ENCODE assay signal across 8 mouse cellular contexts in genomic region chr7:127912190-127912871, GRCm38 (mm10). TPM values are rescaled to one million over a fixed set of nuclear protein-coding genes. Genes with fewer than 3 reads are reported as not detected.
DNase-seq lines count a peak whose midpoint lies in the region; ATAC-seq and TF ChIP-seq lines count a peak whose summit lies in the region.

Gene Kat8 (plus strand): TSS chr7:127912516.

- peak within 1 kb of the TSS; percentile 90 for H3K4me2 ChIP-seq in forebrain, embryonic 16.5 days (ENCODE audit: low read length)
- peak within 1 kb of the TSS; percentile 70 for H3K4me2 ChIP-seq in neural tube, embryonic 15.5 days

- peaks cover 5% of the 10 kb centered on the region for H3K79me2 ChIP-seq in MEL (ENCODE audit: control insufficient read depth, insufficient read depth, low read length, poor library complexity)

- peak; percentile 98 for ATAC-seq in forebrain, embryonic 16.5 days
- peak; percentile 96 for ATAC-seq in neural tube, embryonic 15.5 days (ENCODE audit: low FRiP score)

- H3K4me3 ChIP-seq in MEL (ENCODE audit: control insufficient read depth in 1 of 2, insufficient read depth in 1 of 2, low read depth in 2 of 2, low read length in 2 of 2) = peak within 1 kb of the TSS; percentile 83 to 93
- peak within 1 kb of the TSS; percentile 89 for H3K4me3 ChIP-seq in forebrain, embryonic 16.5 days (replicated peaks; ENCODE audit: low read length)
- H3K4me3 ChIP-seq in neural tube, embryonic 15.5 days (replicated peaks) = peak within 1 kb of the TSS; percentile 86

- 1% methylated on average over 40 of the region's 40 CpGs for WGBS in forebrain, embryonic 16.5 days
- WGBS in neural tube, embryonic 15.5 days = 2% methylated on average over 40 of the region's 40 CpGs

- DNase-seq in MEL (ENCODE audit: low read depth, low spot score) = peak; percentile 95
- DNase-seq in cerebellum, adult 18-20 months = peak; percentile 86 to 92
- DNase-seq in heart, postnatal 25 days (ENCODE audit: low spot score) = peak; percentile 74
- peak; percentile 79 to 90 for DNase-seq in layer of hippocampus, adult 18-20 months (ENCODE audit: low spot score in 2 of 2)
- peak; percentile 90 to 93 for DNase-seq in lung, adult 18-20 months
- peak; percentile 89 for DNase-seq in testis, postnatal 10 days (ENCODE audit: low spot score)

- H3K27me3 ChIP-seq in MEL (ENCODE audit: control insufficient read depth in 1 of 2, insufficient read depth in 2 of 2, low read length in 2 of 2) = no peaks in the 10 kb centered on the region
- no peaks in the 10 kb centered on the region for H3K27me3 ChIP-seq in forebrain, embryonic 16.5 days (replicated peaks; ENCODE audit: control insufficient read depth, insufficient read depth, low read length)
- H3K27me3 ChIP-seq in neural tube, embryonic 15.5 days (replicated peaks) = no peaks in the 10 kb centered on the region

- peak in 1 of 2 experiments; percentile 23; a peak in 1 of 4 replicates for TF ChIP-seq EP300 in MEL (IDR thresholded peaks at IDR 0.05; ENCODE audit: low read depth in 1 of 2, low read length in 2 of 2)

- intact Hi-C loops in heart, postnatal 25 days (cut with DNase I) = no loop called here

- no peak for TF ChIP-seq RAD21 in MEL (IDR thresholded peaks at IDR 0.05; ENCODE audit: low read depth, low read length)

- peaks cover 2 to 7% of the 10 kb centered on the region in 2 experiments; a peak in 2 of 4 replicates for H3K4me1 ChIP-seq in MEL (ENCODE audit: control insufficient read depth in 1 of 2, insufficient read depth in 2 of 2, low read length in 2 of 2)
- H3K4me1 ChIP-seq in forebrain, embryonic 16.5 days (replicated peaks; ENCODE audit: control insufficient read depth, insufficient read depth, low read length) = peaks cover 8% of the 10 kb centered on the region
- peaks cover 15% of the 10 kb centered on the region for H3K4me1 ChIP-seq in neural tube, embryonic 15.5 days

- H3K9ac ChIP-seq in MEL (ENCODE audit: control insufficient read depth, low read depth, low read length, poor library complexity, severe bottlenecking) = peak within 1 kb of the TSS; percentile 80
- peak within 1 kb of the TSS; percentile 81 for H3K9ac ChIP-seq in forebrain, embryonic 16.5 days (replicated peaks; ENCODE audit: low read depth, low read length)
- H3K9ac ChIP-seq in neural tube, embryonic 15.5 days (replicated peaks) = peak within 1 kb of the TSS; percentile 74

- peaks cover 2 to 4% of the 10 kb centered on the region in 2 experiments; a peak in 3 of 4 replicates for H3K36me3 ChIP-seq in MEL (ENCODE audit: control insufficient read depth in 1 of 2, insufficient read depth in 2 of 2, low read length in 2 of 2)
- peaks cover 27% of the 10 kb centered on the region for H3K36me3 ChIP-seq in forebrain, embryonic 16.5 days (ENCODE audit: control insufficient read depth, insufficient read depth)
- peaks cover 46% of the 10 kb centered on the region for H3K36me3 ChIP-seq in neural tube, embryonic 15.5 days

- peak; percentile 62 to 92; a peak in 3 of 4 replicates for TF ChIP-seq POLR2A in MEL (IDR thresholded peaks at IDR 0.05; ENCODE audit: control insufficient read depth in 1 of 2, insufficient read depth in 1 of 2, low read depth in 1 of 2, low read length in 2 of 2, poor library complexity in 1 of 2)

- peak within 1 kb of the TSS; percentile 74 for H3K27ac ChIP-seq in MEL (ENCODE audit: control insufficient read depth, low read depth, low read length)
- H3K27ac ChIP-seq in forebrain, embryonic 16.5 days (ENCODE audit: low read length) = peak within 1 kb of the TSS; percentile 86
- H3K27ac ChIP-seq in neural tube, embryonic 15.5 days (replicated peaks) = peak within 1 kb of the TSS; percentile 82

- no peaks in the 10 kb centered on the region for H3K9me3 ChIP-seq in MEL (replicated peaks; ENCODE audit: insufficient read depth, low read length)
- H3K9me3 ChIP-seq in forebrain, embryonic 16.5 days (ENCODE audit: control insufficient read depth, low read length) = no peaks in the 10 kb centered on the region
- no peaks in the 10 kb centered on the region for H3K9me3 ChIP-seq in neural tube, embryonic 15.5 days (replicated peaks)

- TF ChIP-seq CTCF in MEL (IDR thresholded peaks at IDR 0.05 in 2 of 3, conservative IDR thresholded peaks at IDR 0.05 in 1 of 3; ENCODE audit: control insufficient read depth in 1 of 3, insufficient read depth in 1 of 3, low read depth in 2 of 3, low read length in 3 of 3, poor library complexity in 1 of 3, severe bottlenecking in 1 of 3) = no peak

TF ChIP-seq in MEL, 35 proteins besides CTCF, POLR2A, EP300 and RAD21:
- no peak for TF ChIP-seq MAFK (IDR thresholded peaks at IDR 0.05; ENCODE audit: borderline replicate concordance, low read depth, low read length)
- TF ChIP-seq RCOR1 (IDR thresholded peaks at IDR 0.05; ENCODE audit: low read depth, low read length) = no peak
- TF ChIP-seq MAZ (IDR thresholded peaks at IDR 0.05; ENCODE audit: low read depth, low read length) = peak; percentile 85
- peak; percentile 81; the same call in 1 of the 2 replicates for TF ChIP-seq ZMIZ1 (IDR thresholded peaks at IDR 0.05; ENCODE audit: low read depth, low read length)
- TF ChIP-seq POLR2AphosphoS5 (IDR thresholded peaks at IDR 0.05; ENCODE audit: borderline replicate concordance, low read depth, low read length) = no peak
- 0 out of 2 replicates have a peak, but pooled peaks have one; percentile 36 for TF ChIP-seq ZKSCAN1 (IDR thresholded peaks at IDR 0.05; ENCODE audit: low read depth, low read length)
- peak; percentile 82; the same call in 1 of the 2 replicates for TF ChIP-seq KAT2A (conservative IDR thresholded peaks at IDR 0.05; ENCODE audit: low read depth, low read length)
- TF ChIP-seq TBP (IDR thresholded peaks at IDR 0.05; ENCODE audit: low read depth, low read length) = peak; percentile 91
- TF ChIP-seq ZNF384 (IDR thresholded peaks at IDR 0.05; ENCODE audit: low read depth, low read length) = no peak
- no peak for TF ChIP-seq MYB (IDR thresholded peaks at IDR 0.05; ENCODE audit: low read depth, low read length)
- TF ChIP-seq ELF1 (IDR thresholded peaks at IDR 0.05; ENCODE audit: low read depth, low read length) = peak; percentile 81
- no peak for TF ChIP-seq CHD1 (IDR thresholded peaks at IDR 0.05; ENCODE audit: low read depth, low read length)
- no peak for TF ChIP-seq E2F4 (IDR thresholded peaks at IDR 0.05; ENCODE audit: borderline replicate concordance, low read depth, low read length)
- TF ChIP-seq MXI1 (IDR thresholded peaks at IDR 0.05; ENCODE audit: low read depth, low read length) = peak; percentile 81
- no peak for TF ChIP-seq ZC3H11A (IDR thresholded peaks at IDR 0.05; ENCODE audit: low read depth, low read length)
- TF ChIP-seq NRF1 (IDR thresholded peaks at IDR 0.05; ENCODE audit: insufficient read depth, low read depth, low read length, poor library complexity, severe bottlenecking) = peak; percentile 57
- no peak for TF ChIP-seq TAL1 (IDR thresholded peaks at IDR 0.05; ENCODE audit: low read length)
- peak; percentile 74; the same call in 1 of the 2 replicates for TF ChIP-seq CHD2 (IDR thresholded peaks at IDR 0.05; ENCODE audit: low read length)
- TF ChIP-seq MYC (IDR thresholded peaks at IDR 0.05; ENCODE audit: low read depth, low read length) = no peak
- peak; percentile 97 for TF ChIP-seq HCFC1 (IDR thresholded peaks at IDR 0.05; ENCODE audit: low read depth, low read length)
- TF ChIP-seq SMC3 (IDR thresholded peaks at IDR 0.05; ENCODE audit: low read depth, low read length) = no peak
- no peak for TF ChIP-seq BHLHE40 (IDR thresholded peaks at IDR 0.05; ENCODE audit: borderline replicate concordance, low read depth, low read length)
- TF ChIP-seq USF1 (IDR thresholded peaks at IDR 0.05; ENCODE audit: low read depth, low read length) = no peak
- TF ChIP-seq JUND (IDR thresholded peaks at IDR 0.05; ENCODE audit: low read depth, low read length) = no peak
- TF ChIP-seq POLR2AphosphoS2 (IDR thresholded peaks at IDR 0.05; ENCODE audit: low read length) = peak; percentile 97
- 0 out of 2 replicates have a peak, but pooled peaks have one; percentile 29 for TF ChIP-seq ETS1 (IDR thresholded peaks at IDR 0.05; ENCODE audit: low read depth, low read length)
- peak; percentile 66 for TF ChIP-seq TCF12 (IDR thresholded peaks at IDR 0.05; ENCODE audit: low read depth, low read length)
- peak; percentile 66 for TF ChIP-seq SIN3A (IDR thresholded peaks at IDR 0.05; ENCODE audit: low read length)
- TF ChIP-seq NELFE (IDR thresholded peaks at IDR 0.05; ENCODE audit: low read depth, low read length) = peak; percentile 90

RNA-seq across cellular contexts. Expression of gene Kat8, which starts in this region (rescaled TPM):
- 40.3 and 45.8 TPM in 2 replicates for total RNA-seq in MEL (2012; rRNA removed)
- 10 to 100 TPM in 1 of 2 experiments, not detected in 1; 39.5 TPM for polyA plus RNA-seq in MEL (2012; ENCODE audit: insufficient read depth in 1 of 2, insufficient read length in 2 of 2, low read depth in 1 of 2, low replicate concordance in 2 of 2, missing spikeins in 1 of 2)
- 53.3 and 55.4 TPM in 2 replicates for polyA plus RNA-seq in forebrain, embryonic 16.5 days (2015; fragmentation: Nextera tagmentation; extraction: Ambion mirVana)
- 10 to 100 TPM; 12.3 to 13.5 TPM for total RNA-seq in heart, postnatal 25 days (2021)
- 10 to 100 TPM; 29.8 to 30.9 TPM for total RNA-seq in layer of hippocampus, adult 18-20 months (2021)
- 41.3 and 46.1 TPM in 2 replicates for polyA plus RNA-seq in neural tube, embryonic 15.5 days (2015; fragmentation: Nextera tagmentation; extraction: Ambion mirVana)

Comparison
In these comparisons a context has a peak if more than half of its experiments do, and no peak if none do; other contexts are left out.
1. Peak in every context shown above with its lines: DNase-seq, ATAC-seq, H3K4me3 ChIP-seq and H3K27ac ChIP-seq.